Mouse (Mus musculus) brain, embryonic 14.5 days (tissue): ENCODE measurements at regions not wholly inside any gene's neighbourhood (a gene's known extent, or its start where the extent isn't known, plus 50 kb on each side); places are given as distances from the start of the nearest gene placed in this dataset.

Source experiments
- CTCF ChIP-seq: fragments of 200-500 bp; IDR thresholded peaks from 2 replicates; pipeline ENCODE4 v1.5.1; 2012; ENCODE audit warnings: inconsistent platforms, mild to moderate bottlenecking, moderate library complexity, borderline replicate concordance; ENCODE audit not compliant: insufficient read depth, insufficient read length; ENCODE audit errors: extremely low read depth
- POLR2A ChIP-seq: fragments of 200-500 bp; IDR thresholded peaks from 2 replicates; pipeline ENCODE4 v1.6.1; 2012; ENCODE audit warnings: mild to moderate bottlenecking, inconsistent platforms, borderline replicate concordance; ENCODE audit not compliant: poor library complexity, insufficient read depth, insufficient read length, severe bottlenecking; ENCODE audit errors: extremely low read depth

GRCm38 (mm10) chr15:62192706-62193105 lies 1269.9 kb upstream of the A1bg start:
- TF ChIP-seq POLR2A: no peak
- TF ChIP-seq CTCF: no peak
